Mouse (Mus musculus): Measurements from ENCODE around the gene Oasl1. TPM values are rescaled to one million over a fixed set of nuclear protein-coding genes. Genes with fewer than 3 reads are reported as not detected.

Oasl1 gene
- total RNA-seq, 1 experiment: 0.27 TPM

- Histone ChIP-seq H3K27ac (ENCODE audit: insufficient read depth, low read depth, low read length, poor library complexity, severe bottlenecking) (peak overlapping the region; percentile 87), H3K9ac (ENCODE audit: insufficient read depth, low read depth, low read length, poor library complexity, severe bottlenecking) (peak overlapping the region; percentile 85), H3K9me3 (ENCODE audit: control insufficient read depth, insufficient read depth, low read depth, low read length) (no peaks in the 10 kb centered on the region), H3K4me1 (ENCODE audit: control insufficient read depth in 2 of 2, insufficient read depth in 2 of 2, low read length in 2 of 2, poor library complexity in 1 of 2) (peaks cover 2 to 8% of the 10 kb centered on the region in 2 experiments; a peak in 2 of 4 replicates), H3K36me3 (ENCODE audit: control insufficient read depth, insufficient read depth, low read length, poor library complexity, severe bottlenecking) (no peaks in the 10 kb centered on the region), H3K4me3 (ENCODE audit: insufficient read depth in 1 of 2, low read depth in 1 of 2, low read length in 2 of 2, poor library complexity in 1 of 2, severe bottlenecking in 1 of 2) (peak overlapping the region; percentile 65 to 71)
- DNase-seq (ENCODE audit: low read depth, low spot score): peak; percentile 47
- in situ Hi-C loops (cut with MboI; ENCODE audit: low sequenced_read_pairs in 2 of 2, unreplicated experiment in 2 of 2): no loop called here
- TF ChIP-seq MAFK (IDR thresholded peaks at IDR 0.05; ENCODE audit: insufficient read depth, low read depth, low read length) (no peak), ZC3H11A (IDR thresholded peaks at IDR 0.05; ENCODE audit: borderline replicate concordance, low read depth, low read length) (no peak), ZNF384 (IDR thresholded peaks at IDR 0.05; ENCODE audit: low read depth, low read length) (no peak), CHD2 (IDR thresholded peaks at IDR 0.05; ENCODE audit: low read depth, low read length) (no peak), HCFC1 (IDR thresholded peaks at IDR 0.05; ENCODE audit: borderline replicate concordance, insufficient read depth, low read length) (no peak)
These were observed 14.3 kb upstream of the Oasl1 start for GRCm38 (mm10) chr5:114908598-114909305.

GRCm38 (mm10) chr5:114913686-114914085 is 9.4 kb upstream of the Oasl1 start:
- H3K4me3 ChIP-seq (ENCODE audit: insufficient read depth in 1 of 2, low read depth in 1 of 2, low read length in 2 of 2, poor library complexity in 1 of 2, severe bottlenecking in 1 of 2): peak overlapping the region in 1 of 2 experiments; percentile 16; a peak in 1 of 4 replicates
- in situ Hi-C loops (cut with MboI; ENCODE audit: low sequenced_read_pairs in 2 of 2, unreplicated experiment in 2 of 2): no loop called here

GRCm38 (mm10) chr5:114914855-114915254 is 8.2 kb upstream of the Oasl1 start:
- H3K27ac ChIP-seq (ENCODE audit: insufficient read depth, low read depth, low read length, poor library complexity, severe bottlenecking): no peak overlapping the region
- no peak for TF ChIP-seq CHD2 (IDR thresholded peaks at IDR 0.05; ENCODE audit: low read depth, low read length)
- TF ChIP-seq ZNF384 (IDR thresholded peaks at IDR 0.05; ENCODE audit: low read depth, low read length): no peak
- TF ChIP-seq ZC3H11A (IDR thresholded peaks at IDR 0.05; ENCODE audit: borderline replicate concordance, low read depth, low read length): no peak
- TF ChIP-seq HCFC1 (IDR thresholded peaks at IDR 0.05; ENCODE audit: borderline replicate concordance, insufficient read depth, low read length): no peak
- no peak for TF ChIP-seq MAFK (IDR thresholded peaks at IDR 0.05; ENCODE audit: insufficient read depth, low read depth, low read length)
- no peak for DNase-seq (ENCODE audit: low read depth, low spot score)
- peaks cover 2 to 8% of the 10 kb centered on the region in 2 experiments; a peak in 3 of 4 replicates for H3K4me1 ChIP-seq (ENCODE audit: control insufficient read depth in 2 of 2, insufficient read depth in 2 of 2, low read length in 2 of 2, poor library complexity in 1 of 2)
- in situ Hi-C loops (cut with MboI; ENCODE audit: low sequenced_read_pairs in 2 of 2, unreplicated experiment in 2 of 2): no loop called here
- no peak overlapping the region for H3K9ac ChIP-seq (ENCODE audit: insufficient read depth, low read depth, low read length, poor library complexity, severe bottlenecking)
- H3K36me3 ChIP-seq (ENCODE audit: control insufficient read depth, insufficient read depth, low read length, poor library complexity, severe bottlenecking): no peaks in the 10 kb centered on the region
- H3K9me3 ChIP-seq (ENCODE audit: control insufficient read depth, insufficient read depth, low read depth, low read length): no peaks in the 10 kb centered on the region
- H3K4me3 ChIP-seq (ENCODE audit: insufficient read depth in 1 of 2, low read depth in 1 of 2, low read length in 2 of 2, poor library complexity in 1 of 2, severe bottlenecking in 1 of 2): no peak overlapping the region

More at GRCm38 (mm10) chr5:114913686-114914085, 9.4 kb upstream of the Oasl1 start:
- Histone ChIP-seq H3K9me3 (ENCODE audit: control insufficient read depth, insufficient read depth, low read depth, low read length) (no peaks in the 10 kb centered on the region), H3K36me3 (ENCODE audit: control insufficient read depth, insufficient read depth, low read length, poor library complexity, severe bottlenecking) (no peaks in the 10 kb centered on the region), H3K9ac (ENCODE audit: insufficient read depth, low read depth, low read length, poor library complexity, severe bottlenecking) (peak overlapping the region; percentile 17; the same call in 1 of the 2 replicates), H3K4me1 (ENCODE audit: control insufficient read depth in 2 of 2, insufficient read depth in 2 of 2, low read length in 2 of 2, poor library complexity in 1 of 2) (peaks cover 4 to 8% of the 10 kb centered on the region in 2 experiments; a peak in 3 of 4 replicates), H3K27ac (ENCODE audit: insufficient read depth, low read depth, low read length, poor library complexity, severe bottlenecking) (no peak overlapping the region)
- no peak for DNase-seq (ENCODE audit: low read depth, low spot score)
- TF ChIP-seq ZC3H11A (IDR thresholded peaks at IDR 0.05; ENCODE audit: borderline replicate concordance, low read depth, low read length) (no peak), CHD2 (IDR thresholded peaks at IDR 0.05; ENCODE audit: low read depth, low read length) (no peak), ZNF384 (IDR thresholded peaks at IDR 0.05; ENCODE audit: low read depth, low read length) (no peak), MAFK (IDR thresholded peaks at IDR 0.05; ENCODE audit: insufficient read depth, low read depth, low read length) (no peak)

GRCm38 (mm10) chr5:114915854-114916253 is 7.2 kb upstream of the Oasl1 start:
- peaks cover 2 to 8% of the 10 kb centered on the region in 2 experiments; a peak in 3 of 4 replicates for H3K4me1 ChIP-seq (ENCODE audit: control insufficient read depth in 2 of 2, insufficient read depth in 2 of 2, low read length in 2 of 2, poor library complexity in 1 of 2)
- H3K4me3 ChIP-seq (ENCODE audit: insufficient read depth in 1 of 2, low read depth in 1 of 2, low read length in 2 of 2, poor library complexity in 1 of 2, severe bottlenecking in 1 of 2): no peak overlapping the region
- H3K36me3 ChIP-seq (ENCODE audit: control insufficient read depth, insufficient read depth, low read length, poor library complexity, severe bottlenecking): no peaks in the 10 kb centered on the region
- no peak overlapping the region for H3K27ac ChIP-seq (ENCODE audit: insufficient read depth, low read depth, low read length, poor library complexity, severe bottlenecking)
- TF ChIP-seq CHD2 (IDR thresholded peaks at IDR 0.05; ENCODE audit: low read depth, low read length) (no peak), MAFK (IDR thresholded peaks at IDR 0.05; ENCODE audit: insufficient read depth, low read depth, low read length) (peak; percentile 47; the same call in 1 of the 2 replicates)
- no peaks in the 10 kb centered on the region for H3K9me3 ChIP-seq (ENCODE audit: control insufficient read depth, insufficient read depth, low read depth, low read length)
- no peak for DNase-seq (ENCODE audit: low read depth, low spot score)
- in situ Hi-C loops (cut with MboI; ENCODE audit: low sequenced_read_pairs in 2 of 2, unreplicated experiment in 2 of 2): no loop called here
- H3K9ac ChIP-seq (ENCODE audit: insufficient read depth, low read depth, low read length, poor library complexity, severe bottlenecking): no peak overlapping the region
